Mouse (Mus musculus): Measurements from ENCODE around the gene Cdk5rap2. TPM values are rescaled to one million over a fixed set of nuclear protein-coding genes. Genes with fewer than 3 reads are reported as not detected.

The Cdk5rap2 gene
- polyA plus RNA-seq (2014; fragmentation: Illumina TruSeq; extraction: RNeasy Lipid Tissue Mini Kit (QIAGEN cat#74804); ENCODE audit: low read depth, low replicate concordance): 2.0 TPM

DNA sequence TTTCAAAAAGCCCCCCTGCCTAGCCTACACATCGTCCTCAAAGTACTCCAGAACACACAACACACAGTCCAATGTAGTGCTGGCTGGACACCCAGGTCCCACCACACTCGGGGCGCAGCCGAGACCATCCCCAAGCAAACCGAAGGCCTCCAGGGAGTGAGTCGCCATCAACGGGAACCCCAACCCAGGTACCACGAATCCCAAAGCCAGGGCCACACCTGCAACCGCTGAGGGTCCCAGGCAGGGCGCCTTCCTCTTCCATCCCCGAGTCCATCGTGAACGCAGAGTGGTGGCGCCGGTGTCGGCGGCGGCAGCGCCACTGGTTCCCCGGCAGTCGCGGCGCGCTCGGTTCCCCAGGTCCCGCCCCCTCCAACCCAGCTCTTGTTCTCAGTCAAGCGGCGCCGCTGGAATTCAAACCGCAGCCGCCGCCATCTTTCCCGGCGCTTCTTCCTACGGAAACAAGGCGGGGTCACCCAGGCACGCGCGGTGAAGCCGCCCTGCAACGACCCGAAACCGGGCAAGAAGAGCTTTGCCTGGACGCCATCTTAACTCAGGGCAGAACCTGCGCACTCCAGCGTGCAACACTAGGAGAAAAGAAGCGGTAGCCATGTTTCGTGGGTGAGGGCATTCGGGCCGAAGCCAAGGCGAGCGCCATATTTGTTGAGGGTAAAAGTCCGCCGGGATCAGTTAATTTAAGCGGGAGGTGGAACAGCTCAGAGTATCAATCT, at the start of gene Cdk5rap2:
Gene Cdk5rap2 (minus strand): TSS at position 450 of the 728 bp plus-strand sequence.

Other genes with a start within 250 kb of the Cdk5rap2 start
- gene Megf9, start 124.6 kb upstream of the Cdk5rap2 start, polyA plus RNA-seq (2014; fragmentation: Illumina TruSeq; extraction: RNeasy Lipid Tissue Mini Kit (QIAGEN cat#74804); ENCODE audit: low read depth, low replicate concordance): 27.1 TPM